Mouse (Mus musculus) MEL-GATA-1-ER (cell line): ENCODE measurements at regions not wholly inside any gene's neighbourhood (a gene's known extent, or its start where the extent isn't known, plus 50 kb on each side); places are given as distances from the start of the nearest gene placed in this dataset.

ENCODE experiments used
- DNase-seq: peaks from one replicate; pipeline ENCODE4 v3.0.0-alpha.2; 2012; ENCODE audit warnings: low read depth; ENCODE audit errors: extremely low read depth

GRCm38 (mm10) chr17:51683318-51683717, 149.8 kb downstream of the Satb1 start:
- no peak for DNase-seq

GRCm38 (mm10) chr17:51682368-51682767, 150.7 kb downstream of the Satb1 start:
- no peak for DNase-seq

GRCm38 (mm10) chr17:51677451-51677850, 155.6 kb downstream of the Satb1 start:
- DNase-seq, result no peak

DNA sequence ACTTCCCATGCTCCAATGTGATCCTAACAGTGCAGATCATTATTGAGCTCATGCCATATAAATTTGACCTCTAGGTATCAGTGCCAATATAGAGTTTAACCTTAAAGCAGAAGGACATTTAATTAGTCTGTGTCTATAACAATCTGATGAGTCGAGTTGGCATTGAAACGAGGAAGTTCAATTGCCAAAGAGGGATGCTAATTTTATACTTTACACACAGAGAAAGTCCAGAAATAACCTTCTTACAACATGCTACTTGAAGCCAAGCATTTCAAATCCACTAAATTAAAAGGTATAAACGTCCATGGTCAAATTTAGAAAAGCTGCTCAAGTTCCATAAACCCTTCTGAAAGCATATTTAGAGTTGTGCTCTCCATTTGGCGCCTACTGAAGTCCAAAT, 174.7 kb downstream of the Satb1 start:
- no peak for DNase-seq

- no peak for DNase-seq
Observed at GRCm38 (mm10) chr17:51653881-51654280, 179.2 kb downstream of the Satb1 start.

DNA sequence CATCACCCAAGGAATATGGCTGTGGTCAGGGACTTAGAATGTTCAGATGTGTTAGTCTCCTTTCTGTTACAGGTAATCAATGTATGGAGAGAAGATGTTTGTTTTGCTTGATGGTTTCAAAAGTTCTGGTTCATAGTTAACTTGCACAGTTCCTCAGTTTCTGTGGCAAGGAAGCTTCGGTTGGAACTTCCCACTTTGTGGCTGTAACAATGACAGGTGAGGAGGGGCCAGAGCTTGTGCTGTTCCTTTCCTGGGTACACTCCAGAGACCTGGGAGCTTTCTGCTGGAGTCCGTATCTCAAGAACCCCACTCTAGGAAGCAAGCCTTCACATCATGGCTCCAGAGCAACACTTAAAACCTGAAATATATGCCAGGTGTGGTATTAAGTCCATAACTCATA, 181.2 kb downstream of the Satb1 start:
- no peak for DNase-seq

- DNase-seq, result no peak
Observed at GRCm38 (mm10) chr17:51649213-51649815, 183.8 kb downstream of the Satb1 start.

DNA sequence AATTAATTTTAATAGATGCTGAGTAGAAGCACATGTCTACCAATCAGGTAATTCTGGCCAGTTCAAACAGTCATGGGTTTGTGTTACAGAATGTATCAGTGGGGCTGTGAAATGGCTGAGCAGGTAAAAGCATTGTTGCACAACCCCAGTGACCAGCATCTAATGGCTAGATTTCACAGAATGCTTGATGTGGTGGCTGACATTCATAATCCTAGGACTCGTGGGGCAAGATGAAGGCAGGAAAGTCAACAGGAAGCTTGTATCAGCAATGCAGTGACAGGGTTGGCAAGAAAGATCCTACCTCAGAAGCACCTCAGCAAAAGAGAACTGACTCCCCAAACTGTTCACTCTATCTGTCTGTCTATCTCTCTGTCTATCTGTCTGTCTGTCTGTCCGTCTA, 186.7 kb downstream of the Satb1 start:
- no peak for DNase-seq

GRCm38 (mm10) chr17:51645866-51646265, 187.2 kb downstream of the Satb1 start:
- no peak for DNase-seq

GRCm38 (mm10) chr17:51642682-51643081, 190.4 kb downstream of the Satb1 start:
- DNase-seq, result no peak

GRCm38 (mm10) chr17:51635913-51636312, 197.2 kb downstream of the Satb1 start:
- DNase-seq, result no peak

- no peak for DNase-seq
Observed at GRCm38 (mm10) chr17:51631574-51631973, 201.5 kb downstream of the Satb1 start.

DNA sequence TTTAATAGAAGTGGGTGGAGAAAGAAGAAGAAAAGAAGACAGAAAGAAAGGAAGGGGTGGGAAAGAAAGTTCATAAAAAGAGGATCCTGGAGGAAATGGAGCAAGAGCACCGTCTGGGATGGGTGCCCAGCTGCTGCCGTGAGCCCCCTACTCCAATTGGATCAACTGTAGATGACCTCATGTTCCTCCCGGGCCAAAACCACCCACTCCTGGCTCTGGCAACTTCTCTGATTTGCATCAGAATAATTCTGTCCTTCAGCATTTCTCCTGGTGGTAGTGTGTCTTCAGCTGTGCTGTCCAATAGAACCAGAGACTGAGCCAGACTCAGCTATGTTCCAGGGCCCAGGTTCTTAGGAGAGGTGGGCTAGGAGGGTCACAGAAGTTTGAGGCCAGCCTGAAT, 212.6 kb downstream of the Satb1 start:
- DNase-seq, result no peak

DNA sequence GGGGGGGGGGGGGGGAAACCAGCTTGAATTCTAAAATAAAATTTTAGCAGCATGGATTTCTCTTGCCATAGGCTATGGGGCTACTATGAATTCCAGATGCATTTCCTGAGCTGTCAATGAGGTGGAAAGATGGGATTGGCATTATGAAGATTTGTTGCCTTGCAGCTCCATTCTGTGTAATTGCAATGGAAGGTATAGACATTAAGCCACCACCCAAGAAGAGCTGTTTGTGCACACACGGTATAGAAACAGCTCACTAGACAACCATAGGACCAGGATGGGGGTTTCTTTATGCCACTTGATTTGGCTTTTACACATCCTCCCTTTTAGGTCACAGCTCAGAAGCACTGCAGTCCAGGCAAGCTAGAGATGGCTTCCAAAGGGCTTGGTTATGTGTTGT, 247.8 kb downstream of the Satb1 start:
- DNase-seq, result no peak

GRCm38 (mm10) chr17:51583984-51584880, 248.9 kb downstream of the Satb1 start:
- no peak for DNase-seq

- no peak for DNase-seq
Observed at GRCm38 (mm10) chr17:51583277-51583676, 249.8 kb downstream of the Satb1 start.

- no peak for DNase-seq
Observed at GRCm38 (mm10) chr17:51555854-51556253, 277.2 kb downstream of the Satb1 start.

DNA sequence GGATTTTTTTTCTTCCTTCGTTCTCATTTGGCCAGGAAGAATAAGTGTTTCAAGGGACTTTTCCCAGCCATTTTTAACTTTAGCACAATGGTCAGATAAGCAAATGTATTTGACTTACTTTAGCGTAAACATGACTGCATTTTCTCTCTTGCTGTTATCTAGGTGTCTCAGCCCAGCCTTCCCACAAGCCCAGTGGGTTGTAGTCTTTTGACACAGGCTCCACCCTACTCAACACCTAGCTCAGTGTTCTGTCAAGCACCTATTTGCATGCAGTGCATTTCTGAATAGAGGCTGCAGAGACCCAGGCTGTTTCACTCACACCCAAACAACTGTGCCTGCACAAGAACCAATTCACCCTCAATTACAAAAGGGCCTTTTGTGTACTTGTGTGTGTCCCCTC, 278.6 kb downstream of the Satb1 start:
- DNase-seq, result no peak

DNA sequence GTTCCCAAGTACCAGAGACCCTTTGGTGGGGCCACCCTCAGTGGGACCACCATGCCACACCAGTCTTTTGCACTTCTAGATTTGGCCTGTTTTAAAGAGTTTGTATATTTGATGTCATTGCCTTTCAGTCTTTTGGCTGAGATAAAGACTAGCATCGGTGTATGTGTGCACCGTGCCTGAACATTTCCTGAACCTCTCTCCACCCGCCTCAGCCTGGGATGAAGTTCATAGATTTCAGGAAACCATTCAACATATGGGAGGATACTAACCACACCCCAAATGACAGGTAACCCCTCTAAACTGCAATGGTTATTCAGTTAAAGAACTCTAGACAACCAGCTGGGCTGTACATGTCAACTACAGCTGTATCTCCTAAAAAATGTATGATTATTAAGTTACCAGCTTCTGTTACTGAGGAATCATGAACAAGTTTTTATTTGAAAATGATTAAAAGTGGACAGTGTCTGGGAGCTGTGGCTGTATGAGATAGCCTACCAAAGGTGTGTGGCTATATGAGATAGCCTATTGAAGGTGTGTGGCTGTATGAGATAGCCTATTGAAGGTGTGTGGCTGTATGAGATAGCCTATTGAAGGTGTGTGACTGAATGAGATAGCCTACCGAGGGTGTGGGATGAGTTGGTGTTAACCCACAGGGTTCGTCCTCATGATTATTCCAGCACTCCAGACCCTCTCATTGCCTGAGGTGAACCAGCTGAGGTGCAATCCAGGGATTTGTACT, 280.6 kb downstream of the Satb1 start:
- no peak for DNase-seq

DNA sequence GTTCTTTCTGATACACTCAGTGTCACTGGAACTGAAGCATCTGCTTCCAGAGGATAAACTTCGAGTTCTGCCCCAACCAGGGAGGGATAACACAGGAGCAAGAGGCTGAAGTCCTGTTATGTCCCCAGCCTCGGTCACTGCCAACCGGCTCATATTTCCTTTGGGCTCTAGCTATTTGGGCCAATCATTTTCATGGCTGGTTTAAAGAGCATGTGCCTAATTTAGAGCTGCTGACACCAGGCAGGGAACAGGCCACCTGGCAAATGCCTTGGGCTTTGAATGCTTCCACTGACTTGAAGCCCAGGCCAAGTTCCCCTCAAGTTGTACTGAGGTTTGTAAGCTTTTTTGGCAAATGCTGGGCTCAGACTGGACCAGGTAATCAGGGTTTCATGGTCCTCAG, 286.1 kb downstream of the Satb1 start:
- DNase-seq, result no peak

DNA sequence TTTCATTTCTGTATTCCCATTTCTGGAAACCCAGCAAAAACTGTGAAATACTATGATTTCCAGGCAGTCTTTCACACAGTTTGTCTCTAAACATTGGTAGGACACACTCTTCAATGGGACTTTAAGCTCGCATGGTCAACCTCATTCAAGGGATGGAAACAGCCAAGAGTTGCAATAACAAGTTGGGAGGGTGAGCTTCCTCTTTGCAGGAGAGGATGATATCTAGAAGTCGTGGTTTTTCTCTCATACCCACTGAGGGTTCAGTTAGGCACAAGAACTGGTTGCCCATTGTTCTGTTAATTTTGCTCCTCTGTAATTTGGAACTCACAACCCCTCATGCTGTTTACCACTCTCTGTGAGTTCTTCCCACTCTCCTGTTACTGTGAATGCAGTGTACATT, 290.5 kb downstream of the Satb1 start:
- no peak for DNase-seq

GRCm38 (mm10) chr17:51534678-51535077, 298.4 kb downstream of the Satb1 start:
- no peak for DNase-seq
